Mouse (Mus musculus): ENCODE results near the gene Psme4.

DNA sequence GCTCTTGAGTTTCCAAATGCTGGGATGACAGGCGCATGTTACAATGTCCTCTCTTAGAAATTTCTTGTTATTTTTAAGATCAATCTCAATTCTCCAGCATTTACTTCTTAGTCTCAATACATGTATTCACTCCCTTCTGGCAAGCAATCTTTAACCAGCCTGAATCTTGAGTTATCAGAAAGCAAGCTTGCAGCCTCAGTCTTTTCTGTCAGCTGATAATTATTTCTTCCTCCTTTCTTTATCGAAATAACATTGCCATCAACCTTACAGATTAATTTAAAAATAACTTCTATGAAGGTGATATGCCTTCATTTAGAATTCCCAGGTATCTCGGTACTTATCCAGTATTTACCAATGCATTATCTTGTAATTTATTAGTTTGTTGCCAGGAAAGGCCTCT is 709 bp upstream of the Psme4 start:
- TF ChIP-seq CTCF (IDR thresholded peaks at IDR 0.05; ENCODE audit: borderline replicate concordance, extremely low read depth, insufficient read depth, insufficient read length) (no peak), POLR2A (IDR thresholded peaks at IDR 0.05; ENCODE audit: borderline replicate concordance, extremely low read depth, insufficient read depth, insufficient read length, poor library complexity, severe bottlenecking) (no peak)
